Comparison of ENCODE assay signal across 26 mouse cellular contexts in the genomic region with DNA sequence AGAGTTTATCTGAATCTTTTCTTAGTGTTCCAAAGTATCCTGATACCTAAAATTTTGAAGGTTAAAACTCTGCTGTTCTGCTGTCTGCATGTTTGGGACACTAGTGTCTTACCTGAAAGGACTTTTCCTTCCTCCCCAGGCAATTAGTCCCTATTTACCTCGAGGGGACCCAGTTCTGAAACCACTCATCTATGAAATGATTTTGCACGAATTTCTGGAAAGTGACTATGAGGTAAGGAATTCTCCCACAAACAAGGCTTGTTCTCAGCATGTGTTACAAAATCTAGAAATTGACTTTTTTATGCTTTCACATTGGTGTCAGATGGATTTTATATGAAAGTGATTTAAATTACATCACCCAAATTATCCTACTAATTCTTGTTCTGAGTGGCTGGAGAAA.
"Had no signal": no experiment of that assay in that cellular context is flagged by ENCODE, and none has a peak within 500 bp of the region (broad histone marks: within the 10 kb centered on the region; RNA-seq: fewer than 3 reads in every experiment).

No protein-coding gene starts in this region.

- DNase-seq: gastrocnemius, adult 2 months; gastrocnemius, postnatal 10 days; gastrocnemius, postnatal 25 days; heart, adult 18-20 months; heart, postnatal 14 days; heart, postnatal 36 days; kidney, adult 11 months; kidney, adult 2 months; kidney, adult 9 months; kidney, postnatal 14 days; kidney, postnatal 36 days; layer of hippocampus, adult 9-11 months; layer of hippocampus, postnatal 36 days; left cerebral cortex, postnatal 4 days had no signal

- H3K4me1 ChIP-seq: heart, embryonic 13.5 days; heart, embryonic 15.5 days; hindbrain, embryonic 13.5 days; hindbrain, embryonic 15.5 days; kidney, embryonic 15.5 days; limb, embryonic 13.5 days; limb, embryonic 15.5 days; liver, embryonic 12.5 days had no signal

- H3K36me3 ChIP-seq: heart, embryonic 15.5 days had no signal

- H3K4me2 ChIP-seq: heart, embryonic 11.5 days; heart, embryonic 13.5 days; heart, embryonic 15.5 days; hindbrain, embryonic 13.5 days; hindbrain, embryonic 15.5 days; kidney, embryonic 15.5 days; limb, embryonic 13.5 days; limb, embryonic 15.5 days; liver, embryonic 12.5 days had no signal

- H3K9ac ChIP-seq: heart, embryonic 13.5 days; heart, embryonic 15.5 days; hindbrain, embryonic 13.5 days; hindbrain, embryonic 15.5 days; kidney, embryonic 15.5 days; limb, embryonic 13.5 days; limb, embryonic 15.5 days; liver, embryonic 12.5 days had no signal

- H3K9me3 ChIP-seq: heart, embryonic 13.5 days; heart, embryonic 15.5 days; hindbrain, embryonic 13.5 days; hindbrain, embryonic 15.5 days; kidney, embryonic 15.5 days; limb, embryonic 13.5 days; limb, embryonic 15.5 days; liver, embryonic 12.5 days had no signal

- H3K27ac ChIP-seq: gastrocnemius, adult 2 months; heart, embryonic 13.5 days; heart, embryonic 15.5 days; hindbrain, embryonic 13.5 days; hindbrain, embryonic 15.5 days; hindbrain, postnatal 0 days; kidney, embryonic 15.5 days; kidney, postnatal 0 days; limb, embryonic 13.5 days; limb, embryonic 15.5 days; liver, embryonic 12.5 days had no signal

- ATAC-seq: hindbrain, postnatal 0 days; intestine, embryonic 16.5 days; liver, embryonic 12.5 days had no signal

- H3K4me3 ChIP-seq: gastrocnemius, adult 2 months; heart, embryonic 13.5 days; heart, embryonic 15.5 days; hindbrain, embryonic 13.5 days; hindbrain, embryonic 15.5 days; kidney, embryonic 15.5 days; limb, embryonic 13.5 days; limb, embryonic 15.5 days; liver, embryonic 12.5 days had no signal

- H3K27me3 ChIP-seq: heart, embryonic 13.5 days; heart, embryonic 15.5 days; hindbrain, embryonic 13.5 days; hindbrain, embryonic 15.5 days; kidney, embryonic 15.5 days; limb, embryonic 13.5 days; limb, embryonic 15.5 days; liver, embryonic 12.5 days had no signal
